ENCODE assay signal across 1 mouse cellular context in genomic region chr6:54866731-54867410, GRCm38 (mm10).
TF ChIP-seq lines count a peak whose summit lies in the region.

No protein-coding gene starts in this region.

TF ChIP-seq in MEL, 35 proteins besides CTCF, POLR2A, EP300 and RAD21 (continued from another document):
- 0 out of 2 replicates have a peak, but pooled peaks have one; percentile 32 for TF ChIP-seq MAFK (IDR thresholded peaks at IDR 0.05; ENCODE audit: borderline replicate concordance, low read depth, low read length)
- peak; percentile 22; the same call in 1 of the 2 replicates for TF ChIP-seq ETS1 (IDR thresholded peaks at IDR 0.05; ENCODE audit: low read depth, low read length)
- TF ChIP-seq GABPA (IDR thresholded peaks at IDR 0.05; ENCODE audit: low read depth, low read length): no peak
- no peak for TF ChIP-seq MAX (IDR thresholded peaks at IDR 0.05; ENCODE audit: low read length)
- no peak for TF ChIP-seq UBTF (IDR thresholded peaks at IDR 0.05; ENCODE audit: borderline replicate concordance, insufficient read depth, low read depth, low read length)
- TF ChIP-seq USF2 (IDR thresholded peaks at IDR 0.05; ENCODE audit: borderline replicate concordance in 1 of 2, insufficient read depth in 1 of 2, low read depth in 1 of 2, low read length in 2 of 2): 0 out of 4 replicates have a peak, but pooled peaks of 1 of the 2 experiments have one; percentile 19
- TF ChIP-seq GATA1 (IDR thresholded peaks at IDR 0.05; ENCODE audit: low read depth, low read length): no peak
